Mouse (Mus musculus): ENCODE data around the gene Gtf2i. TPM values are rescaled to one million over a fixed set of nuclear protein-coding genes. Genes with fewer than 3 reads are reported as not detected.
"Not testable (repeated sequence)": the region's sequence is repeated elsewhere in the genome, so short reads cannot be mapped to it uniquely, and the experiment has no call there.

Gtf2i gene
- polyA plus RNA-seq (2016; fragmentation: Nextera tagmentation; extraction: Ambion mirVana), result 227 and 232 TPM in 2 replicates

- Histone ChIP-seq H3K9ac (peak within 1 kb of the TSS; percentile 93), H3K4me2 (replicated peaks) (peak within 1 kb of the TSS; percentile 77), H3K27me3 (no peaks in the 10 kb centered on the region), H3K4me3 (peak within 1 kb of the TSS; percentile 67), H3K9me3 (no peaks in the 10 kb centered on the region), H3K27ac (peak within 1 kb of the TSS; percentile 99), H3K4me1 (peaks cover 27% of the 10 kb centered on the region), H3K36me3 (peaks cover 13% of the 10 kb centered on the region)
- peak; percentile 92 for ATAC-seq (ENCODE audit: insufficient number of reproducible peaks, insufficient read depth, low FRiP score, low TSS enrichment)
- 1% methylated on average over 40 of the region's 40 CpGs for WGBS
Observed at GRCm38 (mm10) chr5:134314688-134315622, at the start of gene Gtf2i. Gene Gtf2i (minus strand): TSS chr5:134314760.

GRCm38 (mm10) chr5:134359101-134359500, 44.5 kb upstream of the Gtf2i start:
- H3K36me3 ChIP-seq, result peaks cover 70% of the 10 kb centered on the region
- H3K27ac ChIP-seq, result no peak overlapping the region
- no peaks in the 10 kb centered on the region for H3K4me1 ChIP-seq
- no peaks in the 10 kb centered on the region for H3K9me3 ChIP-seq
- H3K4me3 ChIP-seq, result no peak overlapping the region
- no peak overlapping the region for H3K4me2 ChIP-seq (replicated peaks)
- ATAC-seq (ENCODE audit: insufficient number of reproducible peaks, insufficient read depth, low FRiP score, low TSS enrichment), result no peak
- H3K9ac ChIP-seq, result no peak overlapping the region
- 94% methylated on average over 4 of the region's 4 CpGs for WGBS
- no peaks in the 10 kb centered on the region for H3K27me3 ChIP-seq

GRCm38 (mm10) chr5:134355372-134355771, 40.8 kb upstream of the Gtf2i start:
- peaks cover 41% of the 10 kb centered on the region for H3K36me3 ChIP-seq
- 84% methylated on average over 4 of the region's 4 CpGs for WGBS
- not testable (repeated sequence) for H3K9ac ChIP-seq; H3K4me3 ChIP-seq; H3K4me2 ChIP-seq (replicated peaks); ATAC-seq (ENCODE audit: insufficient number of reproducible peaks, insufficient read depth, low FRiP score, low TSS enrichment); H3K27ac ChIP-seq; H3K9me3 ChIP-seq; H3K27me3 ChIP-seq; H3K4me1 ChIP-seq

- Histone ChIP-seq H3K9ac (no peak overlapping the region), H3K4me2 (replicated peaks) (no peak overlapping the region), H3K27ac (no peak overlapping the region), H3K4me3 (no peak overlapping the region), H3K27me3 (no peaks in the 10 kb centered on the region), H3K9me3 (no peaks in the 10 kb centered on the region), H3K4me1 (peaks cover 5% of the 10 kb centered on the region), H3K36me3 (peaks cover 18% of the 10 kb centered on the region)
- no peak for ATAC-seq (ENCODE audit: insufficient number of reproducible peaks, insufficient read depth, low FRiP score, low TSS enrichment)
- 68% methylated on average over 4 of the region's 4 CpGs for WGBS
Observed at GRCm38 (mm10) chr5:134353117-134353516, 38.6 kb upstream of the Gtf2i start.

GRCm38 (mm10) chr5:134352527-134353001, 38.0 kb upstream of the Gtf2i start:
- 72% methylated on average over 3 of the region's 3 CpGs for WGBS
- Histone ChIP-seq H3K27me3 (no peaks in the 10 kb centered on the region), H3K27ac (0 out of 2 replicates have a peak overlapping the region, but pooled peaks have one; percentile 37), H3K36me3 (peaks cover 14% of the 10 kb centered on the region), H3K9ac (no peak overlapping the region; the same call in 1 of the 2 replicates), H3K4me1 (peaks cover 5% of the 10 kb centered on the region), H3K9me3 (no peaks in the 10 kb centered on the region), H3K4me3 (no peak overlapping the region), H3K4me2 (replicated peaks) (no peak overlapping the region)
- no peak for ATAC-seq (ENCODE audit: insufficient number of reproducible peaks, insufficient read depth, low FRiP score, low TSS enrichment)

GRCm38 (mm10) chr5:134350660-134351059, 36.1 kb upstream of the Gtf2i start:
- WGBS, result 14% methylated on average over 10 of the region's 10 CpGs
- Histone ChIP-seq H3K9ac (no peak overlapping the region), H3K4me1 (peaks cover 5% of the 10 kb centered on the region), H3K4me2 (replicated peaks) (peak overlapping the region; percentile 25), H3K27me3 (no peaks in the 10 kb centered on the region), H3K36me3 (no peaks in the 10 kb centered on the region), H3K27ac (0 out of 2 replicates have a peak overlapping the region, but pooled peaks have one; percentile 1), H3K9me3 (no peaks in the 10 kb centered on the region), H3K4me3 (no peak overlapping the region)
- ATAC-seq (ENCODE audit: insufficient number of reproducible peaks, insufficient read depth, low FRiP score, low TSS enrichment), result peak; percentile 70

GRCm38 (mm10) chr5:134347066-134347465, 32.5 kb upstream of the Gtf2i start:
- 74% methylated on average over 2 of the region's 2 CpGs for WGBS
- H3K9me3 ChIP-seq, result no peaks in the 10 kb centered on the region

GRCm38 (mm10) chr5:134345449-134345848, 30.9 kb upstream of the Gtf2i start:
- no peaks in the 10 kb centered on the region for H3K9me3 ChIP-seq
- ATAC-seq (ENCODE audit: insufficient number of reproducible peaks, insufficient read depth, low FRiP score, low TSS enrichment), result no peak
- 83% methylated on average over 9 of the region's 9 CpGs for WGBS
- no peaks in the 10 kb centered on the region for H3K27me3 ChIP-seq
- H3K4me3 ChIP-seq, result no peak overlapping the region
- H3K9ac ChIP-seq, result no peak overlapping the region
- peaks cover 3% of the 10 kb centered on the region for H3K4me1 ChIP-seq
- H3K36me3 ChIP-seq, result no peaks in the 10 kb centered on the region
- no peak overlapping the region for H3K27ac ChIP-seq
- no peak overlapping the region for H3K4me2 ChIP-seq (replicated peaks)

More at GRCm38 (mm10) chr5:134347066-134347465, 32.5 kb upstream of the Gtf2i start:
- no peak overlapping the region for H3K4me3 ChIP-seq
- H3K36me3 ChIP-seq, result no peaks in the 10 kb centered on the region
- H3K27me3 ChIP-seq, result no peaks in the 10 kb centered on the region
- H3K4me2 ChIP-seq (replicated peaks), result no peak overlapping the region
- H3K9ac ChIP-seq, result no peak overlapping the region
- no peak overlapping the region for H3K27ac ChIP-seq
- no peak for ATAC-seq (ENCODE audit: insufficient number of reproducible peaks, insufficient read depth, low FRiP score, low TSS enrichment)
- peaks cover 5% of the 10 kb centered on the region for H3K4me1 ChIP-seq

- H3K4me3 ChIP-seq, result no peak overlapping the region
- ATAC-seq (ENCODE audit: insufficient number of reproducible peaks, insufficient read depth, low FRiP score, low TSS enrichment), result no peak
- H3K27me3 ChIP-seq, result no peaks in the 10 kb centered on the region
- H3K9me3 ChIP-seq, result no peaks in the 10 kb centered on the region
- WGBS, result 79% methylated on average over 8 of the region's 8 CpGs
- H3K27ac ChIP-seq, result no peak overlapping the region
- H3K4me2 ChIP-seq (replicated peaks), result no peak overlapping the region
- no peaks in the 10 kb centered on the region for H3K36me3 ChIP-seq
- H3K4me1 ChIP-seq, result no peaks in the 10 kb centered on the region
- H3K9ac ChIP-seq, result no peak overlapping the region
Observed at GRCm38 (mm10) chr5:134344076-134344475, 29.5 kb upstream of the Gtf2i start.

GRCm38 (mm10) chr5:134343530-134343929, 29.0 kb upstream of the Gtf2i start:
- not testable (repeated sequence) for H3K36me3 ChIP-seq; ATAC-seq (ENCODE audit: insufficient number of reproducible peaks, insufficient read depth, low FRiP score, low TSS enrichment)
- 71% methylated on average over 4 of the region's 4 CpGs for WGBS

GRCm38 (mm10) chr5:134342503-134343205, 28.1 kb upstream of the Gtf2i start:
- no peaks in the 10 kb centered on the region for H3K36me3 ChIP-seq
- no peak overlapping the region for H3K4me3 ChIP-seq
- ATAC-seq (ENCODE audit: insufficient number of reproducible peaks, insufficient read depth, low FRiP score, low TSS enrichment), result 0 out of 2 replicates have a peak, but pooled peaks have one; percentile 43
- no peaks in the 10 kb centered on the region for H3K27me3 ChIP-seq
- no peak overlapping the region for H3K4me2 ChIP-seq (replicated peaks)
- H3K9me3 ChIP-seq, result no peaks in the 10 kb centered on the region
- no peak overlapping the region for H3K9ac ChIP-seq
- H3K27ac ChIP-seq, result no peak overlapping the region
- WGBS, result 80% methylated on average over 18 of the region's 18 CpGs
- no peaks in the 10 kb centered on the region for H3K4me1 ChIP-seq

More at GRCm38 (mm10) chr5:134343530-134343929, 29.0 kb upstream of the Gtf2i start:
- not testable (repeated sequence) for H3K4me2 ChIP-seq (replicated peaks); H3K27me3 ChIP-seq; H3K9me3 ChIP-seq; H3K9ac ChIP-seq; H3K27ac ChIP-seq; H3K4me1 ChIP-seq; H3K4me3 ChIP-seq

Measured in embryonic facial prominence, embryonic 12.5 days (tissue).